Mouse (Mus musculus) embryonic facial prominence, embryonic 14.5 days (tissue): ENCODE results near the gene Me1. TPM values are rescaled to one million over a fixed set of nuclear protein-coding genes. Genes with fewer than 3 reads are reported as not detected.

ENCODE experiments used
- ATAC-seq: fragments of 200-750 bp; cut with Nextera tagmentation; 2 replicates; pipeline ENCODE4 v1.8.0; 2017; ENCODE audit warnings: low read depth, moderate number of reproducible peaks, moderate TSS enrichment
- DNase-seq: peaks from one replicate; pipeline ENCODE4 v3.0.0-alpha.2; 2015; ENCODE audit warnings: low spot score
- H3K27ac ChIP-seq: fragments of 300-500 bp; sonication (generic); replicated peaks from 2 replicates; pipeline ENCODE4 v1.5.1; 2014; ENCODE audit warnings: low read depth, mild to moderate bottlenecking, low read length, moderate library complexity
- H3K27me3 ChIP-seq: fragments of 300-500 bp; sonication (generic); replicated peaks from 2 replicates; pipeline ENCODE4 v1.6.1; 2014; ENCODE audit warnings: low read length; ENCODE audit not compliant: control insufficient read depth, insufficient read depth
- H3K36me3 ChIP-seq: fragments of 300-500 bp; sonication (generic); 2 replicates; pipeline ENCODE4 v1.6.1; 2014; ENCODE audit warnings: low read length, mixed read lengths; ENCODE audit not compliant: control insufficient read depth, insufficient read depth
- H3K4me1 ChIP-seq: fragments of 300-500 bp; sonication (generic); 2 replicates; pipeline ENCODE4 v1.6.1; 2014; ENCODE audit warnings: antibody characterized with exemption, low read length; ENCODE audit not compliant: control insufficient read depth, insufficient read depth
- H3K4me2 ChIP-seq: fragments of 300-500 bp; sonication (generic); 2 replicates; pipeline ENCODE4 v1.6.1; 2014; ENCODE audit warnings: low read depth, mild to moderate bottlenecking, low read length, moderate library complexity, mixed read lengths
- H3K4me3 ChIP-seq: fragments of 300-500 bp; sonication (generic); 2 replicates; pipeline ENCODE4 v1.5.1; 2014; ENCODE audit warnings: low read depth, mild to moderate bottlenecking, low read length
- H3K9ac ChIP-seq: fragments of 300-500 bp; sonication (generic); 2 replicates; pipeline ENCODE4 v1.6.1; 2014; ENCODE audit warnings: low read depth, mild to moderate bottlenecking, low read length, moderate library complexity, mixed read lengths
- H3K9me3 ChIP-seq: fragments of 300-500 bp; sonication (generic); 2 replicates; pipeline ENCODE4 v1.6.1; 2016; ENCODE audit warnings: low read length; ENCODE audit not compliant: control insufficient read depth
- WGBS: fragments of 180-500 bp; shearing (Covaris S2); extraction: QIAGEN DNeasy Blood & Tissue Kit; methylation state at CpG from one replicate; pipeline ENCODE4 v1.1.7; 2014; 5-methylcytosine and 5-hydroxymethylcytosine counted together
- polyA plus RNA-seq: library from polyadenylated mRNA; unstranded; fragments of >200 nt; fragmentation: Nextera tagmentation; extraction: Ambion mirVana; gene quantifications from 2 replicates; pipeline ENCODE4 v1.2.1, GENCODE M21; 2014

Me1 gene
- polyA plus RNA-seq, 1 experiment from 2014 or later: 26.3 TPM

DNA sequence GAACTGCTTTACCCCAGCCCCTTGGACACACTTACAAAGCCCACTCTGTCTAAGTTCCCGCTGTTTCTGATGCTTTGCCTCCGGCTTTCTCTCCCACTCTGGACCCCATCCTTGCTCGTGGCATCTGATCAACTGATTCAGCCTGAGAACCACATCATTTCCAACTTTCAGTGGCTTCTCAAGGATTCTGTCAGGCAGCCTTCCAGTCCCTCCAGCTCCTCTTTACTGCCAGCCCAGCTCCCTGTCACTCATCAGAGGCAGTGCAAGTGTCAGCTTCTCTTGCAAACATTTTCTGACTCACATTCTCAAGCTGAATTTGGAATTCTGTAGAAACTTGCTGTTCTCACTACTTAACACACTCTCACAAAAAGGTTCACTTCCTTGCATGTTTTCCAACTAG, 34.5 kb downstream of the Me1 start:
- Histone ChIP-seq H3K9me3 (0 out of 2 replicates have a peak, but pooled peaks cover 5% of the 10 kb centered on the region), H3K27ac (no peak overlapping the region), H3K4me2 (no peak overlapping the region), H3K9ac (no peak overlapping the region), H3K36me3 (no peaks in the 10 kb centered on the region), H3K4me3 (no peak overlapping the region), H3K27me3 (no peaks in the 10 kb centered on the region), H3K4me1 (no peaks in the 10 kb centered on the region)
- WGBS: 93% methylated on average over 3 of the region's 3 CpGs
- ATAC-seq: no peak
- no peak for DNase-seq

DNA sequence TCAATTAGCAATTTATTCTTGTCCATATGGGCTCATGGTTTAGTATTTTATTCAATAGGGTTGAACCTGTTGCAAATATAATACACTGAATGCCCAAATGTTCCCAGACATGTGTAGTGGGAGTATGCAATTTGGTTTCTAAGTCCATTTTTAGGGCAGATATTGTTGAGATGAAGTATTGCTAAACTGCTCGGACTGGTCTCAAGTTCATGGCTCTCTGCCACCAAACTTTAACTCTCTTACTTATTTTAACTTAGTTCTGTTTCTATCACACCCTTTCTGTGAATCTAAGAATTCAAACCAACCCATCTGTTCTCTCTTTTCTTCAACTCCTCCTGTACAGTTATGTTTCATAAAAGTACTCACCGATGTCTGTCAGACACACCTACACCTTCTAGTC, 35.4 kb downstream of the Me1 start:
- Histone ChIP-seq H3K4me1 (no peaks in the 10 kb centered on the region), H3K4me2 (no peak overlapping the region), H3K9ac (no peak overlapping the region), H3K4me3 (no peak overlapping the region), H3K36me3 (no peaks in the 10 kb centered on the region), H3K27ac (no peak overlapping the region), H3K27me3 (no peaks in the 10 kb centered on the region), H3K9me3 (0 out of 2 replicates have a peak, but pooled peaks cover 5% of the 10 kb centered on the region)
- 85% methylated on average over 2 of the region's 2 CpGs for WGBS
- DNase-seq: no peak
- no peak for ATAC-seq

DNA sequence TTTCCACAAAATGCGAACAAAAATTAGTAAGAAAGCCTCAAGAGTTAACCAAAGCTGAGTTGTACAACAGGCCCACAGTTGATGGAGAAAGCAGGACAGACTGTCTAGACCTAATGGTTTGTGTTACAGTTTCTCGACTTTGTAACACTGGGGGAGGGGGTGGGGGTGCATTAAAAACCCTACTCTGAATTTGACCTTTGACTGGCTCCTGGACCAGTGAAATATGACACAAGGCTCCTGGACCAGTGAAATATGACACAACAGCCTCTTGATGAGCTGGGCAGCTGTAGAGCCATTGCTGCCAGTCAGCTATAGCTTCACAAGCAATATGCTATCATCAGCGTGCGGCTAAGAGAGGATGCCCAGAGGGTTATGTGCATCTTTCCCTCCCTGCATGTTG, 37.4 kb downstream of the Me1 start:
- Histone ChIP-seq H3K27ac (no peak overlapping the region), H3K4me2 (no peak overlapping the region), H3K9ac (no peak overlapping the region), H3K4me3 (no peak overlapping the region), H3K4me1 (no peaks in the 10 kb centered on the region), H3K36me3 (no peaks in the 10 kb centered on the region), H3K27me3 (no peaks in the 10 kb centered on the region), H3K9me3 (0 out of 2 replicates have a peak, but pooled peaks cover 5% of the 10 kb centered on the region)
- ATAC-seq (no peak), DNase-seq (no peak)
- WGBS: 66% methylated on average over 4 of the region's 4 CpGs

GRCm38 (mm10) chr9:86652194-86652593, 43.6 kb downstream of the Me1 start:
- 53% methylated on average over 1 of the region's 1 CpGs for WGBS
- ATAC-seq: no peak
- Histone ChIP-seq H3K27ac (no peak overlapping the region), H3K27me3 (no peaks in the 10 kb centered on the region), H3K9ac (no peak overlapping the region), H3K36me3 (no peaks in the 10 kb centered on the region), H3K4me3 (no peak overlapping the region), H3K9me3 (no peaks in the 10 kb centered on the region), H3K4me2 (no peak overlapping the region), H3K4me1 (no peaks in the 10 kb centered on the region)
- DNase-seq: no peak

- Histone ChIP-seq H3K9ac (no peak overlapping the region), H3K36me3 (no peaks in the 10 kb centered on the region), H3K4me2 (no peak overlapping the region), H3K9me3 (no peaks in the 10 kb centered on the region), H3K4me1 (no peaks in the 10 kb centered on the region), H3K27me3 (no peaks in the 10 kb centered on the region), H3K4me3 (no peak overlapping the region), H3K27ac (no peak overlapping the region)
- ATAC-seq: no peak
- WGBS: 65% methylated on average over 3 of the region's 3 CpGs
- no peak for DNase-seq
Observed at GRCm38 (mm10) chr9:86651254-86651653, 44.5 kb downstream of the Me1 start.

- WGBS: 76% methylated on average over 5 of the region's 5 CpGs
- H3K4me3 ChIP-seq: no peak overlapping the region
- H3K27me3 ChIP-seq: no peaks in the 10 kb centered on the region
- H3K36me3 ChIP-seq: no peaks in the 10 kb centered on the region
- no peaks in the 10 kb centered on the region for H3K4me1 ChIP-seq
- H3K9me3 ChIP-seq: no peaks in the 10 kb centered on the region
- DNase-seq (no peak), ATAC-seq (no peak)
- no peak overlapping the region for H3K4me2 ChIP-seq
- H3K9ac ChIP-seq: no peak overlapping the region
- H3K27ac ChIP-seq: no peak overlapping the region
Observed at GRCm38 (mm10) chr9:86650822-86651221, 44.9 kb downstream of the Me1 start.

DNA sequence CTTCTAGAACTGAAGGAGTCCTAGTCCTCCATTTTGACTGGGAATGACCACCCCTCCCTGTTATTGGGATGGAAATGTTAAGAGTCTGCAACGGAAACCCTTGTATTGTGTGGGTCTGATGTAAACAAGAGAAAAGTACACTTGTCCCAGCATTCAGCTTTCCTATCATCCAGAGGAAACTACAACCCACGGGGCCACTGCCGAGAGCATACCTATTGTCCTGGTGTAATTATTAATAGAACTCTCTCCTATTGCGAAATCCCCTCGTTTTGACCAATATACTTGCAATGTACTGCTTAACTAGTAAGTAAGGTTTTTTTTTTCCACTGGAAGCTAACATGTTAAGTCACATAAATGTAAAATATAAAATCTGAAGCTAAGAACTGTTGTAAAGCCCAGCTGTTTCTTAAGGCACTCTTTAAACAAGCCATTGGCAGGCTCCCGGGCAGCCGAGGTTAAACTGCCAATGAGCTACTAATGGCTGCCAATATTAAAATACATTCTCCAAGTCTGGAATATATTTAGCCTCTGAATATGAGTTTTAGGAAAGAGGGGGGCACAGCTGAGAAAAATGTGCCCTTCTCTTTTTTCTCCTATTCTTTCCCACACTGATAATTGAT, 47.7 kb downstream of the Me1 start:
- DNase-seq (no peak), ATAC-seq (no peak)
- H3K36me3 ChIP-seq: no peaks in the 10 kb centered on the region
- H3K4me1 ChIP-seq: no peaks in the 10 kb centered on the region
- no peak overlapping the region for H3K9ac ChIP-seq
- H3K4me3 ChIP-seq: no peak overlapping the region
- H3K4me2 ChIP-seq: no peak overlapping the region
- 72% methylated on average over 7 of the region's 7 CpGs for WGBS
- no peaks in the 10 kb centered on the region for H3K9me3 ChIP-seq
- no peak overlapping the region for H3K27ac ChIP-seq
- no peaks in the 10 kb centered on the region for H3K27me3 ChIP-seq

DNA sequence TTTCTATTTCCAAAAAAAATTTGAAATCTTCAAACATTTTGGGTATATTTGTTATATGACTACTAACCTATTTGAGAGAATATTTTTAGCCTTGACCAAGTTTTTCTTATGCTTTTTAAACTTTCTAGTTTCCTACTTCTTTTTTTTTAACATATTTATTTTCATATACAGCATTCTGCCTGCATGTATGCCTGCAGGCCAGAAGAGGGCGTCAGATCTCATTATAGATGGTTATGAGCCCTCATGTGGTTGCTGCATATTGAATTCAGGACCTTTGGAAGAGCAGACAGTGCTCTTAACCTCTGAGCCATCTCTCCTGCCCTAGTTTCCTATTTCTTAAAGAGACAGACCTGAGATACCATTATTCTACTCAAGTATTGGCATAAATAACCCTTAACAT, 48.9 kb downstream of the Me1 start:
- H3K9ac ChIP-seq: no peak overlapping the region

DNA sequence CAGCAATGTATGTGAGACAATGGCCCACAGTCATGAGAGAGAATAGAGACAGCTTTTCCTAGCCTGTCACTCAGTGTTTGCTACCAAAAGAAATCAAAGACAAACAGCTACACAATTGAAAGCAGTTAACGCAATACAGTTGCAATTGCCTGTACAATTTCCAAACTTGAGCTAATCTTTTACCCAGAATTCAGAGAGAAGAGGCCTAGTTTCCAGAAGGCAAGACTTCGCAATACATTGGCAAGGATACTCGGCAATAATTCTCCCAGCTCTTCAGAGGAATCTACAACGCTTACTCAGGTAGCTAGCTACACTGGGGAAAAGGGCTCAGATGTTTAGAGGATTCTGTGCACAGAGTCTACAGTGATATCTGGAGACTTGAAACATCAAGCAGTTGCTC, 52.3 kb downstream of the Me1 start:
- H3K4me1 ChIP-seq: no peaks in the 10 kb centered on the region
- H3K27me3 ChIP-seq: no peaks in the 10 kb centered on the region
- WGBS: 93% methylated on average over 4 of the region's 4 CpGs
- no peak overlapping the region for H3K4me2 ChIP-seq
- H3K27ac ChIP-seq: no peak overlapping the region
- H3K9ac ChIP-seq: no peak overlapping the region
- no peak overlapping the region for H3K4me3 ChIP-seq
- no peaks in the 10 kb centered on the region for H3K9me3 ChIP-seq
- no peaks in the 10 kb centered on the region for H3K36me3 ChIP-seq
- DNase-seq: no peak
- no peak for ATAC-seq

More for the DNA sequence above, 48.9 kb downstream of the Me1 start:
- Histone ChIP-seq H3K4me1 (no peaks in the 10 kb centered on the region), H3K36me3 (no peaks in the 10 kb centered on the region), H3K9me3 (no peaks in the 10 kb centered on the region), H3K27ac (no peak overlapping the region), H3K4me2 (no peak overlapping the region), H3K27me3 (no peaks in the 10 kb centered on the region), H3K4me3 (no peak overlapping the region)
- 5% methylated on average over 1 of the region's 1 CpGs for WGBS
- DNase-seq (no peak), ATAC-seq (no peak)
